Mouse (Mus musculus) CH12.LX (cell line): ENCODE results near the gene Fntb. TPM values are rescaled to one million over a fixed set of nuclear protein-coding genes. Genes with fewer than 3 reads are reported as not detected.

Experiments used
- DNase-seq: peaks from one replicate; pipeline ENCODE4 v3.0.0-alpha.2; 2013; ENCODE audit errors: extremely low read depth
- H3K27ac ChIP-seq: 2 replicates; pipeline ENCODE4 v1.5.1; 2012; ENCODE audit warnings: low read depth, mild to moderate bottlenecking, control low read depth, moderate library complexity; ENCODE audit not compliant: insufficient read depth
- H3K27me3 ChIP-seq: replicated peaks from 2 replicates; pipeline ENCODE3; 2012; ENCODE audit warnings: inconsistent platforms
- H3K36me3 ChIP-seq, 2 experiments: replicated peaks in 1 of 2; 2 replicates each; pipeline versions ENCODE3 to v1.6.1; 2012; ENCODE audit warnings: inconsistent platforms in 1 of 2, low read length in 1 of 2, mild to moderate bottlenecking in 1 of 2, mixed read lengths in 1 of 2, moderate library complexity in 1 of 2; ENCODE audit not compliant: control insufficient read depth in 1 of 2, insufficient read depth in 1 of 2
- H3K4me1 ChIP-seq, 2 experiments: 2 replicates each; pipeline ENCODE4 v1.6.1; 2012; ENCODE audit warnings: inconsistent platforms in 1 of 2, moderate library complexity in 1 of 2; ENCODE audit not compliant: insufficient read depth in 2 of 2, control insufficient read depth in 1 of 2
- H3K4me2 ChIP-seq: 2 replicates; pipeline ENCODE4 v1.6.1; 2012; ENCODE audit warnings: low read depth, mild to moderate bottlenecking, control low read depth; ENCODE audit not compliant: poor library complexity, insufficient read depth, severe bottlenecking
- H3K4me3 ChIP-seq, 3 experiments: fragments of 150-350 bp in 1 of 3; sonication (generic) in 1 of 3; replicated peaks in 1 of 3; 2 replicates each; pipeline versions ENCODE3 to v1.5.1; 2011 to 2012; ENCODE audit warnings: low read depth in 2 of 3, low read length in 2 of 3, mild to moderate bottlenecking in 2 of 3, moderate library complexity in 2 of 3, control low read depth in 1 of 3, improper control_type of control experiment in 1 of 3, inconsistent platforms in 1 of 3, mixed read lengths in 1 of 3; ENCODE audit not compliant: poor library complexity in 1 of 3
- H3K79me2 ChIP-seq: replicated peaks from 2 replicates; pipeline ENCODE4 v1.6.1; 2012; ENCODE audit warnings: mild to moderate bottlenecking, moderate library complexity; ENCODE audit not compliant: control insufficient read depth, poor library complexity, insufficient read depth, severe bottlenecking; ENCODE audit errors: extremely low read depth
- H3K9ac ChIP-seq: 2 replicates; pipeline ENCODE4 v1.6.1; 2012; ENCODE audit warnings: low read depth, mild to moderate bottlenecking, control low read depth, moderate library complexity; ENCODE audit not compliant: insufficient read depth
- H3K9me3 ChIP-seq: replicated peaks from 2 replicates; pipeline ENCODE3; 2012; ENCODE audit warnings: low read length, inconsistent platforms, mixed read lengths
- BHLHE40 ChIP-seq: IDR thresholded peaks from 2 replicates; pipeline ENCODE4 v1.6.1; 2011; ENCODE audit warnings: mild to moderate bottlenecking, low read depth, low read length, improper control_type of control experiment
- CHD1 ChIP-seq: IDR thresholded peaks from 2 replicates; pipeline ENCODE4 v1.6.1; 2012; ENCODE audit warnings: low read depth, low read length, improper control_type of control experiment, inconsistent platforms
- EP300 ChIP-seq: IDR thresholded peaks from 2 replicates; pipeline ENCODE4 v1.6.1; 2011; ENCODE audit warnings: low read length, improper control_type of control experiment
- HCFC1 ChIP-seq: IDR thresholded peaks from 2 replicates; pipeline ENCODE4 v1.6.1; 2012; ENCODE audit warnings: low read depth, mild to moderate bottlenecking, inconsistent platforms, low read length, improper control_type of control experiment
- IRF4 ChIP-seq: IDR thresholded peaks from 2 replicates; pipeline ENCODE4 v1.6.1; 2014; ENCODE audit warnings: low read depth, mild to moderate bottlenecking, inconsistent platforms, low read length, improper control_type of control experiment
- JUN ChIP-seq: IDR thresholded peaks from 2 replicates; pipeline ENCODE4 v1.6.1; 2011; ENCODE audit warnings: low read depth, mild to moderate bottlenecking, low read length, improper control_type of control experiment, moderate library complexity; ENCODE audit not compliant: insufficient read depth
- KAT2A ChIP-seq: IDR thresholded peaks from 2 replicates; pipeline ENCODE4 v1.6.1; 2012; ENCODE audit warnings: low read length, improper control_type of control experiment, inconsistent platforms; ENCODE audit not compliant: insufficient replicate concordance
- MAFK ChIP-seq: IDR thresholded peaks from 2 replicates; pipeline ENCODE4 v1.6.1; 2011; ENCODE audit warnings: low read length, improper control_type of control experiment; ENCODE audit not compliant: insufficient replicate concordance
- MAX ChIP-seq: IDR thresholded peaks from 2 replicates; pipeline ENCODE4 v1.6.1; 2011; ENCODE audit warnings: low read length, improper control_type of control experiment
- MEF2A ChIP-seq: IDR thresholded peaks from 2 replicates; pipeline ENCODE4 v1.6.1; 2014; ENCODE audit warnings: low read depth, mild to moderate bottlenecking, inconsistent platforms, low read length, improper control_type of control experiment, borderline replicate concordance
- MXI1 ChIP-seq: IDR thresholded peaks from 2 replicates; pipeline ENCODE4 v1.6.1; 2011; ENCODE audit warnings: mild to moderate bottlenecking, low read depth, low read length, improper control_type of control experiment
- NELFE ChIP-seq: IDR thresholded peaks from 2 replicates; pipeline ENCODE4 v1.6.1; 2011; ENCODE audit warnings: low read depth, low read length, improper control_type of control experiment
- NRF1 ChIP-seq: IDR thresholded peaks from 2 replicates; pipeline ENCODE4 v1.6.1; 2014; ENCODE audit warnings: low read depth, mild to moderate bottlenecking, inconsistent platforms, low read length, improper control_type of control experiment, moderate library complexity
- PAX5 ChIP-seq: IDR thresholded peaks from 2 replicates; pipeline ENCODE4 v1.6.1; 2012; ENCODE audit warnings: low read length, inconsistent platforms, mixed read lengths
- POLR2AphosphoS2 ChIP-seq: IDR thresholded peaks from 2 replicates; pipeline ENCODE4 v1.6.1; 2011; ENCODE audit warnings: low read depth, low read length, improper control_type of control experiment
- RAD21 ChIP-seq: IDR thresholded peaks from 2 replicates; pipeline ENCODE4 v1.6.1; 2011; ENCODE audit warnings: low read depth, mild to moderate bottlenecking, low read length, improper control_type of control experiment, moderate library complexity
- RCOR1 ChIP-seq: conservative IDR thresholded peaks from 2 replicates; pipeline ENCODE4 v1.6.1; 2012; ENCODE audit warnings: low read depth, mild to moderate bottlenecking, inconsistent platforms, low read length, improper control_type of control experiment
- SIN3A ChIP-seq: IDR thresholded peaks from 2 replicates; pipeline ENCODE4 v1.6.1; 2012; ENCODE audit warnings: low read length, improper control_type of control experiment, inconsistent platforms
- SMC3 ChIP-seq: IDR thresholded peaks from 2 replicates; pipeline ENCODE4 v1.6.1; 2011; ENCODE audit warnings: low read depth, low read length, improper control_type of control experiment
- TCF12 ChIP-seq: IDR thresholded peaks from 2 replicates; pipeline ENCODE4 v1.6.1; 2014; ENCODE audit warnings: low read depth, mild to moderate bottlenecking, inconsistent platforms, low read length, improper control_type of control experiment
- UBTF ChIP-seq: IDR thresholded peaks from 2 replicates; pipeline ENCODE4 v1.6.1; 2012; ENCODE audit warnings: low read depth, mild to moderate bottlenecking, inconsistent platforms, low read length, improper control_type of control experiment, moderate library complexity
- ZNF384 ChIP-seq: IDR thresholded peaks from 2 replicates; pipeline ENCODE4 v1.6.1; 2012; ENCODE audit warnings: low read depth, low read length, improper control_type of control experiment, inconsistent platforms
- dilution Hi-C: fragments of 300-500 bp; cut with MboI; formaldehyde crosslinking; loops from 2 replicates; pipeline ENCODE4 v1.14.3; 2020; ENCODE audit warnings: low sequenced_read_pairs; ENCODE audit not compliant: extremely low pct_unique_long_range_greater_than_20kb, extremely low pct_ligation_motif_present
- in situ Hi-C: fragments of 300-500 bp; cut with MboI; formaldehyde crosslinking; loops from 3 replicates; pipeline ENCODE4 v1.14.3; 2019; ENCODE audit warnings: low sequenced_read_pairs, low pct_ligation_motif_present, low pct_unique_long_range_greater_than_20kb, mixed read lengths
- polyA plus RNA-seq: library from polyadenylated mRNA; unstranded; fragments of >175 nt; gene quantifications from 2 replicates; pipeline ENCODE4 v1.2.1, GENCODE M21; 2012; ENCODE audit warnings: low read depth; ENCODE audit not compliant: insufficient read length
- total RNA-seq, 2 experiments: library from RNA; depleted of rRNA; stranded (reverse); fragments of 300-350 nt in 1 of 2; fragments of >200 nt in 1 of 2; gene quantifications; 2 replicates each; pipeline ENCODE4 v1.2.3; 2012 to 2014

The Fntb gene
- total and polyA plus RNA-seq, 3 experiments = 5.6 to 19.5 (median 9.2) TPM

DNA sequence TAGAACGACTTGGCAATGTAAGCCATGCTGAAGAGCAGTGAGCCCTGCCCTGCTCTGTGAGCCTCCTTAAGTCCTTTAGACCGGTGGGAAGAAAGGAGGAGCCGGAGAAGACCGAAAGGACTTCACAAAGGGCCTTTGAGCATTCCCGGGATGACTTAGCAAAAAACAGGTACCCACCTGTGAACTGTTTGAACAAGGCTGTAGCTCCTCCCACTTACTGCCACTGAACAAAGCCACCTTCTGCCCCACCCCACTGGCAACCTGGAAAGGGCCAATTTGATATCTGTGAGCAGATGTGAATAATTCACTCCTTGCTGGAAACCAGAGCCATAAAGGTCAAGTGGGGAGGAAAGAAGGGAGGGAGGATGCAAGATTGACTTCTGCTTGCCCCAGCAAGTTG, 30.0 kb downstream of the Fntb start, which contains the start of gene Gpx2:
TSS of gene Gpx2 (minus strand) at position 205 of the 400 bp plus-strand sequence.
- in situ Hi-C loops (no loop called here), dilution Hi-C loops (no loop called here)
- Histone ChIP-seq H3K4me1 (no peaks in the 10 kb centered on the region), H3K4me3 (no peak within 1 kb of the TSS), H3K9me3 (no peaks in the 10 kb centered on the region), H3K27ac (no peak within 1 kb of the TSS), H3K36me3 (no peaks in the 10 kb centered on the region)
- DNase-seq = no peak
- TF ChIP-seq MXI1 (no peak), MEF2A (no peak), UBTF (no peak), BHLHE40 (no peak), NRF1 (no peak), PAX5 (no peak), CHD1 (no peak), EP300 (no peak), TCF12 (no peak), NELFE (no peak), ZNF384 (no peak), MAX (no peak), KAT2A (no peak), JUN (no peak), SIN3A (no peak), RCOR1 (no peak), HCFC1 (no peak), IRF4 (no peak)
- TF ChIP-seq, all 38 proteins: peak for 0
- Histone ChIP-seq H3K27me3 (peaks cover 17% of the 10 kb centered on the region), H3K4me2 (no peak within 1 kb of the TSS), H3K79me2 (no peaks in the 10 kb centered on the region), H3K9ac (no peak within 1 kb of the TSS)

GRCm38 (mm10) chr12:76796938-76797539, 31.6 kb downstream of the Fntb start:
- Histone ChIP-seq H3K9me3 (no peaks in the 10 kb centered on the region), H3K4me2 (no peak overlapping the region), H3K27ac (no peak overlapping the region), H3K27me3 (peaks cover 23% of the 10 kb centered on the region), H3K9ac (no peak overlapping the region), H3K79me2 (no peaks in the 10 kb centered on the region), H3K4me1 (no peaks in the 10 kb centered on the region), H3K36me3 (no peaks in the 10 kb centered on the region), H3K4me3 (no peak overlapping the region)
- no peak for TF ChIP-seq MAFK
- TF ChIP-seq KAT2A = no peak
- no peak for TF ChIP-seq POLR2AphosphoS2
- TF ChIP-seq RCOR1 = no peak
- no peak for TF ChIP-seq RAD21
- TF ChIP-seq SMC3 = no peak
- in situ Hi-C loops (no loop called here), dilution Hi-C loops (no loop called here)
- no peak for DNase-seq
